Mouse (Mus musculus) kidney, adult 11 months (tissue): ENCODE data around the gene Sept6.

ENCODE experiments used
- DNase-seq: peaks from one replicate; pipeline ENCODE4 v3.0.0; 2022

Gene Sept6

GRCm38 (mm10) chrX:36863766-36864608 is 127.6 kb downstream of the Sept6 start:
- DNase-seq = peak; percentile 83
